Mouse (Mus musculus): ENCODE data around the gene Gm11985.
A peak's percentile ranks its signal among the peaks of the same experiment; 100 is the strongest.

Gene Gm11985

GRCm38 (mm10) chr11:7199736-7200392 is 11.5 kb upstream of the Gm11985 start:
- DNase-seq: peak; percentile 31

DNA sequence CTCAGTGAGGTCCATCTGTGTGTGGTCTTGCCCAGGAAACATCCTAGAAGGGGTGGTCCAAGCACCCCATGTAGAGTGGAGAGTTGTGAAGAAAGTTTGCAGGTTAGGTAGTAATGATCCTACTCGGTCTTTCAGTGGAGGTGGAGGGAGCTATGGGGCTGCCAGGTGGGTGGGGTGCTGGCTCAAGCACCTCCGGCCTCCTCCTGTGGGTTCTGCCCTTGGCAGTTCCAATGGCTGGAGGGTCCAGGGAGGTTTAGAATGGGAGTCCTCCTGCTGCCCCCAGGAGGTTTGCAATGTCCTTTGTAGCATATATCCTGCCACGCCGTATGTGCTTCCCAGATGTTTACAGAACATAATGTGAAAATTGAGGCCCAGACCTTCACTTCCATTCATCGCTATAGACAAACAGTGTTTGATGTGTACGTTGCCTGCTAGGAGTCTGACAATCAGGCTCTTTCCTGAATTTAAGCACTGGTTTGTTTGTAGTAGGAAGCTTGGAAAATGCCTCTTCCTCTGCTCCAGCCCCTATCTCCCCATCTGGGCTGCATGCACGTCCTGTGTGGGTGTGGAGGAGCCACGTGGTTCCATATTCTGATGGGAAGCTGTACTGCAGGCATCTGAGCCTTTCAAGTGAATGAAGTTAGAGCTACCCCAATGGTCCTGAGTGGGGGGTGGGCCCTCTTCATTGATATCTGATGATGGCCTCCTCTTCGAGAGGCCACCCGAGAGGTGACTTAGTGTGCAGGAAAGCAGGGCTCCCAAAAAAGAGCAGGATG is 10.3 kb upstream of the Gm11985 start:
- no peak for DNase-seq

DNA sequence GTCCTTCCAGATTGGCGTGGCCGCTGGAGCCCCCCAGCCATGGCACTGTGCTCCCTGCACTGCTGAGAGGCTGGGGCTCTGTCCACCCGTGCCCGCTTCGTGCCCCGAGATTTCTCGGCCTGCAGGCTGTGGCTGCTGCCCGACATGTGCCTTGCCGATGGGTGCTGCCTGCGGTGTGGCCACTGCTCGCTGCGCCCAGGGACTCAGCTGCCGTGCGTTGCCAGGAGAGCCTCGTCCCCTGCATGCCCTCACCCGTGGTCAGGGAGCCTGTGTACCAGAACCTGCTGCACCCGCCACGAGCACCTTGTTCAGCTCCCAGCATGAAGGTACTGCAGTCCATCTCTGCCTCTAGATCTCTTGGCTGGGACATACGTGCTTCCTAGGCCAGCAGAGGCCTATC is 9.6 kb upstream of the Gm11985 start:
- DNase-seq: no peak

- DNase-seq: no peak
These were observed 9.1 kb upstream of the Gm11985 start, which contains the start of gene Igfbp1 for GRCm38 (mm10) chr11:7197491-7197941. Igfbp1 (plus strand) TSS chr11:7197782.

GRCm38 (mm10) chr11:7195312-7195685 is 6.9 kb upstream of the Gm11985 start:
- no peak for DNase-seq

GRCm38 (mm10) chr11:7194432-7195311 is 6.3 kb upstream of the Gm11985 start:
- no peak for DNase-seq

DNA sequence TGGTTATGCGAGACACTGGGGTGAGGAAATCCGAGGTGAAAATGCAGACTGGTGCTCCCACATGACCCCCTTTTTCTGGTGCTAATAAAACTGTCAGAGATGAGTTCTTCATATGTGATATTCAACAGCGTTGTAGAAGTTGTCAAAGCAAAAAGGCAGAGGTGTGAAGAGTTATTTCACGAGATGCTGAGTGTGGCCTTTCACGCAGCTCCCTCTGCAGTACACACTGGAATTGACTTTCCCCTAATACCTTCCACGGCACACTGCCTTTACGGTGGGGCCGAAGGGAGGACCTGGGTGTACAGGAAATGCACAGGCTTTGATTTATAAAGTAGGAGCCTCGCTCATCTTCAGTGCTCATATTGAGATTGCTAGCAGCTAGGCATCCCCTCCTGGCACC is 4.8 kb upstream of the Gm11985 start:
- DNase-seq: no peak

- DNase-seq: no peak
These were observed 4.3 kb upstream of the Gm11985 start for GRCm38 (mm10) chr11:7192710-7193109.

- DNase-seq: no peak
These were observed 897 bp downstream of the Gm11985 start for GRCm38 (mm10) chr11:7187472-7187871.

DNA sequence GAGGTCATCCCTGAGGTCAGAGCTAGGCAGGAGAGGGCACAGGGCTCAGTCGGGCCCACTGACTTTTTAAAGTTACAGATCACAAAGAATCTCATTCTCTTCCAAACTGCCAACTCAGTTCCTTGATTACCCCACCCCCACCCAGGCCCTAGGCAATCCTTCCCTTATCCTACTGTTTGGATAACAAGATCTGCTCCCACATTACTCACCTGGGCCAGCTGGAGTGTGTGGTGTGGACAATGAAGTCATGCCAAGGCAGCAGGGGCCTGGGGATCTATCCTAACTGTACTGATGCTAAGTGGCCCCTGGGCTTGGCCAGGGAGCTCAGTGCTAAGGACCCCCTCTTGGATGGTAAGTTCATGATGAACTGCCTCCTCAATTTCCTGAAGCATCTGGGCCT is 3.9 kb downstream of the Gm11985 start:
- DNase-seq: no peak

DNA sequence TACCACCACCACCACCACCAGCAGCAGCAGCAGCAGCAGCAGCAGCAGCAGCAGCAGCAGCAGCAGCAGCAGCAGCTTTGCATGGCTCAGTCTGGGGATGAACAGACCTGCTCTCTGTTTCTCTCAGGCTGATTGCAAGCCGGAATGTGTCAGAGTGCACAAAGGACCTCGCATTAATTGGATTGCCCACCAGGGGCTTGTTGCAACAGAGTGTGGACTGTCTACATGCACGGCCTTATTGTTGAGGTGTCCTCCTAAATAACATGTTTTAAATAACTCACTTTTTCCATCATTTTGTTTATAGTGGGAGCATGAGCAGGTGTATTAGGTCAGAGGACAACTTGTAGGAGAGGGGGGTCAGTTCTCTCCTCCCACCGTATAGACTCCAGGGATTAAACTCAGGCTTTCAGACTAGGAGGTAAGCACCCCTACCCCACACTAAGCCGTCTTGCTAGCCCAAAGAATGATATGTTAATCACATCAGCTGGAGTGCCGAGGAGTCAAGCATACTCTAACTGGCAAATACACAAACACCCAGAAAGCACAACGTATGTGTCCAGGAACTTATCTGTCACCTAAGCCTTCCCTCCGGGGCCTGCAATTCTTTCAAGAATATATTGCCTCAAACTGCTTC is 5.8 kb downstream of the Gm11985 start:
- DNase-seq: no peak

- DNase-seq: no peak
These were observed 9.1 kb downstream of the Gm11985 start for GRCm38 (mm10) chr11:7179276-7179675.

GRCm38 (mm10) chr11:7178724-7179123 is 9.6 kb downstream of the Gm11985 start:
- no peak for DNase-seq

DNA sequence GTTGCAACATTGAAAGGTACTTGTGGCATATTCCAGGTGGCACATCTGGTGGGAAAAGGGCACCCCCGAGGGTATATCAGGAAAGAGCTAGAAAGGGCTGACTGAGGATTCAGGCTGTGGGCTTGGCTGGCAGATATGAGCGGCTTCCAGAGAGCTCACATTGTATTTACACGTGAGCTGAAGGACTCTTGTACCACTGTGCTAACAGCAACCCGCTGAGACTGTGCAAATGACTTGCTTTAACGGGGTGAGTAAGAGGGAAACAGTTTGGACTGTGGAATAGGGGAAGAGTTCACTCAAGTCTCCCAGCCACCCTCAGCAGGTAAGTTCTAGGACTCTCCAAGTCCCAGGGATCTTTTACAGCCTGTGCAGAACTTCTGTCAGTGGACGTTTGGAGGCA is 14.7 kb downstream of the Gm11985 start:
- no peak for DNase-seq

DNA sequence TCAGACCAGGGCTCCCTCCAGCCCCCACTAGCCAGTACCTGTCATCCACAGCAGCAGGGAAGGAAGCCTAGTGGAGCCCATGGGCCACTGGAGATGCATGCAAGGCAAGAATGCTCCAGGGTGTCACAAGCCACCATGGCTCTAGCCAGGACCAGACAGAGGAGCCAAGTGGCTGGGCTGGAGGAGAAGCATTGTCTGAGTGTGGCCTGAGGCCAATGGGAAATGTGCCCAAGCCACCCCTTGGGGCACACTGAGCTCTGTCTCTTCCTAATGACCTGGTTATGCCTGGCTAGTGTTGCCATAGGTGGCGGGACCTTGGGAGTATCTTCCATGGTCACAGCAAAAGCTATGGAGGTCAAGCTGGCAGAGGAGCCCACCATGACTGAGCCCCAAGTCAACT is 18.7 kb downstream of the Gm11985 start:
- no peak for DNase-seq

DNA sequence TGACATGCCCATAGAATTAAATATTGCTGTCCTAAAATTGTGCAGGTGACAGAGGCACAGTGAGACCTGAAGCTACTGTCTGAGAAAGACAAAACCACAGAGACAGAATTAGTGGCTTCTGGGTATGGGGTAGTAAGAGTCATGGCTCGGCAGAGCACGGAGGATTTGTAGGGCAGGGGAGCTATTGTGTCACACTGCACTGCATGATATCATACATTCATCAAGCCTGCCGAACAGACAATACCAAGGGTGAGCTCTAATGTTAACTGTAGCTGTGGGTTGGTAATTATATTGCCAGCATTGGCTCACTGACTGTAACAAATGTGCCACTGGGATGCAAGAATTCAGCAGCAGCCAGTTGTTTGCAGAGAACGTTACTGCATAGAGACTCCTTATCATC is 24.0 kb downstream of the Gm11985 start:
- no peak for DNase-seq

DNA sequence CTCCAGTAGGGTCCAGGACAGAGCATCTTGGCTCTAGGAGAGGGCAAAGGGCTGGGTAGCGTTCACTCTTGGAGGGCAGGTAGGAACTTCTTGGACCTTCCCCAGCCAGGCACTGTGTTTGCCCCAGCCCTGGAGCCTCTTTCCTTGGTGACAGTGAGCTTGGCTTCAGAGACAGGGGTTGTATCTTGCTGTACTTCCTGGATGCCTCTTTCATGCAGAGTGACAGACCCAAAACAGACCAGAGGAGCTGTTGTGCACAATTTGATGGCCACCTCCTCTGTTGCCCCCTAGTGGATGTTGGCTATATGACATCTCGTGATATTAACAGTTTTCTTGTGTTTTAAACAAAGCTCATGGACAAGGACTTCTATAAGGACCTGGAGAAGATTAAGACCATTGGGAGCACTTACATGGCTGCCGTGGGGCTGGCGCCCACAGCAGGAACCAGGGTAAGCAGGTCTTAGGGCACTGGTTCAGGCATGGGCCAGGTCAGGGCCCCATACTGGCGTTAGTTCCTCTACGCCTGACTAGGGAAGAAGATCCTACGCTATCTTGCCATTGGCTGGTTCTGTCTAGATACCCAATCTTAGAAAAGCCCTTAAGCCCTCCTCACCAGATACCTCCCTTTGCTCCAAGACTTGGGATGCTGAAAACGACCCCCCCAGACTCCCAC is 26.7 kb downstream of the Gm11985 start:
- peak; percentile 54 for DNase-seq

DNA sequence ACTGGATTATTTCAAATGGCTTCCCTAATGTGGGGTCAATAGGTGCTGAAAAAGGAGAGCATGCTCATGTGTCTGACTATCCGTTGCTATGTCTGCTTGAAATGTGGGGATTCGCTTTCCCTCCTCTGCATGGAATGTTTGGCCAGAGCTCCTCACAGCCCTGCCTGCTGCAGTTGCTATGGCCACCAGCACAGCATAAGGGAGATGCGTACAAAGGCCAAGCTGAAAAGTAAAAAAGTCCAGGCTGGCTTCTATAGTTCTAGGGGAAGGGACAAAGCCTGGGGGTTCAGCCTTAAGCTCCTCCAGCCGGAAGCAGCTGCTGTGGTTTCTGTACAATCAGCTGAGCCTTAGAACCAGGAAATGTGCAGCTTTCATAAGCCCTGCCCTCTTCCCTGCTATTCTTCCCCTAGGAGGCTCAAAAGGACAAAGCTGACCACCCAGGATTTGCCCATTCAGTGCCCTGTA is 27.7 kb downstream of the Gm11985 start:
- peak; percentile 52 for DNase-seq

- DNase-seq: no peak
These were observed 28.2 kb downstream of the Gm11985 start for GRCm38 (mm10) chr11:7160146-7160545.

GRCm38 (mm10) chr11:7158196-7158595 is 30.2 kb downstream of the Gm11985 start:
- DNase-seq: no peak

- no peak for DNase-seq
These were observed 31.9 kb downstream of the Gm11985 start for GRCm38 (mm10) chr11:7156427-7156826.

DNA sequence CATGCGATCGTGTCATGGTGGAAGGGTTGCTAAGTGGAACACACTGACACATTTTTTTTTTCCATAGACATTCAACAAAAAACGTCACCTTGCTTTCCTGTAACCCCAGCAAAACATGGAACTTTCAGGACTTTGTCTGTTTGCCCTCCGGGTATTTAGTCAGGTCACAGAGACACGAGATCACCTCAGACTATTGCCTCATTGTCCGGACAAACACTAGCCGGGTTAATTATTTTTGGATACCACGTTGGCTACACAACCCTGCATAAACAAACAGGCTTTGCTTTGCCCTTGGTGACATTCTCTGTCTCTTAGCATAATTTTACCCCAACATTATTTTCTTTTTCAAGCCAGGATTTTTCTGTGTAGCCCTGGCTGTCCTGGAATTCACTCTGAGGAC is 35.3 kb downstream of the Gm11985 start:
- no peak for DNase-seq
